Mouse (Mus musculus) liver, adult 2 months (tissue): ENCODE measurements at regions not wholly inside any gene's neighbourhood (a gene's known extent, or its start where the extent isn't known, plus 50 kb on each side); places are given as distances from the start of the nearest gene placed in this dataset.

Source experiments
- DNase-seq: peaks from one replicate; pipeline ENCODE4 v3.0.0-alpha.2; 2011; ENCODE audit warnings: low read depth, low spot score; ENCODE audit errors: extremely low read depth
- H3K27ac ChIP-seq: fragments of 200-500 bp; replicated peaks from 2 replicates; pipeline ENCODE4 v1.5.1; 2012; ENCODE audit warnings: low read depth, mild to moderate bottlenecking, control low read depth, inconsistent platforms, low read length; ENCODE audit not compliant: insufficient read depth
- H3K27me3 ChIP-seq: fragments of 200-500 bp; 2 replicates; pipeline ENCODE4 v1.6.1; 2012; ENCODE audit warnings: mild to moderate bottlenecking, moderate library complexity, low read length, inconsistent platforms; ENCODE audit not compliant: control insufficient read depth, insufficient read depth
- H3K36me3 ChIP-seq: fragments of 200-500 bp; 2 replicates; pipeline ENCODE4 v1.6.1; 2012; ENCODE audit warnings: low read length, inconsistent platforms; ENCODE audit not compliant: control insufficient read depth, insufficient read depth
- H3K4me1 ChIP-seq: fragments of 200-500 bp; 2 replicates; pipeline ENCODE4 v1.6.1; 2011; ENCODE audit warnings: low read length; ENCODE audit not compliant: control insufficient read depth, insufficient read depth
- H3K4me3 ChIP-seq: fragments of 200-500 bp; 2 replicates; pipeline ENCODE4 v1.5.1; 2011; ENCODE audit warnings: low read depth, mild to moderate bottlenecking, control low read depth, low read length, moderate library complexity; ENCODE audit not compliant: insufficient read depth
- H3K79me2 ChIP-seq: fragments of 200-500 bp; 2 replicates; pipeline ENCODE4 v1.6.1; 2012; ENCODE audit warnings: inconsistent platforms, mild to moderate bottlenecking, low read length, moderate library complexity; ENCODE audit not compliant: control insufficient read depth, insufficient read depth
- H3K9ac ChIP-seq: fragments of 200-500 bp; 2 replicates; pipeline ENCODE4 v1.6.1; 2012; ENCODE audit warnings: low read depth, mild to moderate bottlenecking, control low read depth, inconsistent platforms, low read length
- CTCF ChIP-seq: fragments of 200-500 bp; IDR thresholded peaks from 2 replicates; pipeline ENCODE4 v1.5.1; 2011; ENCODE audit warnings: low read depth, low read length, control low read depth
- POLR2A ChIP-seq: fragments of 200-500 bp; IDR thresholded peaks from 2 replicates; pipeline ENCODE4 v1.6.1; 2011; ENCODE audit warnings: low read length, control low read depth; ENCODE audit not compliant: insufficient read depth; ENCODE audit errors: extremely low read depth
- WGBS: fragments of 180-500 bp; shearing (Covaris S2); methylation state at CpG from one replicate; pipeline ENCODE4 v1.1.7; 2018; 5-methylcytosine and 5-hydroxymethylcytosine counted together

GRCm38 (mm10) chr3:68808866-68809265 is 60.5 kb upstream of the 1110032F04Rik start:
- Histone ChIP-seq H3K27me3 (no peaks in the 10 kb centered on the region), H3K36me3 (no peaks in the 10 kb centered on the region), H3K27ac (no peak overlapping the region), H3K79me2 (no peaks in the 10 kb centered on the region), H3K4me3 (no peak overlapping the region), H3K9ac (no peak overlapping the region), H3K4me1 (no peaks in the 10 kb centered on the region)
- WGBS: 89% methylated on average over 2 of the region's 2 CpGs
- no peak for TF ChIP-seq POLR2A
- no peak for TF ChIP-seq CTCF
- DNase-seq: no peak

GRCm38 (mm10) chr3:68813461-68813860 is 55.9 kb upstream of the 1110032F04Rik start:
- Histone ChIP-seq H3K79me2 (no peaks in the 10 kb centered on the region), H3K4me3 (no peak overlapping the region), H3K9ac (no peak overlapping the region), H3K27me3 (no peaks in the 10 kb centered on the region), H3K27ac (no peak overlapping the region), H3K4me1 (no peaks in the 10 kb centered on the region), H3K36me3 (no peaks in the 10 kb centered on the region)
- no peak for DNase-seq
- no peak for TF ChIP-seq POLR2A
- TF ChIP-seq CTCF: no peak
- WGBS: 81% methylated on average over 3 of the region's 3 CpGs

GRCm38 (mm10) chr3:68814011-68814690 is 55.2 kb upstream of the 1110032F04Rik start:
- no peaks in the 10 kb centered on the region for H3K4me1 ChIP-seq
- H3K27ac ChIP-seq: no peak overlapping the region
- no peak overlapping the region for H3K9ac ChIP-seq
- H3K79me2 ChIP-seq: no peaks in the 10 kb centered on the region
- H3K27me3 ChIP-seq: no peaks in the 10 kb centered on the region
- TF ChIP-seq POLR2A (no peak), CTCF (no peak)
- DNase-seq: no peak
- no peaks in the 10 kb centered on the region for H3K36me3 ChIP-seq
- no peak overlapping the region for H3K4me3 ChIP-seq
- 90% methylated on average over 9 of the region's 9 CpGs for WGBS

- no peak for DNase-seq
Measured at GRCm38 (mm10) chr3:68815621-68816020, 53.8 kb upstream of the 1110032F04Rik start.

GRCm38 (mm10) chr3:68817321-68817720 is 52.1 kb upstream of the 1110032F04Rik start:
- Histone ChIP-seq H3K4me1 (no peaks in the 10 kb centered on the region), H3K79me2 (no peaks in the 10 kb centered on the region), H3K4me3 (no peak overlapping the region), H3K27me3 (no peaks in the 10 kb centered on the region), H3K9ac (no peak overlapping the region), H3K36me3 (no peaks in the 10 kb centered on the region), H3K27ac (no peak overlapping the region)
- no peak for TF ChIP-seq CTCF
- TF ChIP-seq POLR2A: no peak
- DNase-seq: no peak
- WGBS: 47% methylated on average over 2 of the region's 2 CpGs

More at GRCm38 (mm10) chr3:68815621-68816020, 53.8 kb upstream of the 1110032F04Rik start:
- Histone ChIP-seq H3K4me3 (no peak overlapping the region), H3K27ac (no peak overlapping the region), H3K9ac (no peak overlapping the region), H3K36me3 (no peaks in the 10 kb centered on the region), H3K27me3 (no peaks in the 10 kb centered on the region), H3K4me1 (no peaks in the 10 kb centered on the region), H3K79me2 (no peaks in the 10 kb centered on the region)
- 91% methylated on average over 6 of the region's 6 CpGs for WGBS
- TF ChIP-seq CTCF (no peak), POLR2A (no peak)
